Mouse (Mus musculus) kidney, adult 2 months (tissue): Measurements from ENCODE around the gene Baz1a. TPM values are rescaled to one million over a fixed set of nuclear protein-coding genes. Genes with fewer than 3 reads are reported as not detected.
"Not testable (repeated sequence)": the region's sequence is repeated elsewhere in the genome, so short reads cannot be mapped to it uniquely, and the experiment has no call there.

Experiments used
- DNase-seq: peaks from one replicate; pipeline ENCODE4 v3.0.0; 2021
- H3K27ac ChIP-seq: fragments of 200-500 bp; 2 replicates; pipeline ENCODE4 v1.5.1; 2012; ENCODE audit warnings: low read depth, low read length, control low read depth, inconsistent platforms; ENCODE audit not compliant: insufficient read depth
- H3K27me3 ChIP-seq: fragments of 200-500 bp; replicated peaks from 2 replicates; pipeline ENCODE4 v1.6.1; 2012; ENCODE audit warnings: mild to moderate bottlenecking, moderate library complexity, low read length, inconsistent platforms; ENCODE audit not compliant: control insufficient read depth, insufficient read depth
- H3K36me3 ChIP-seq: fragments of 200-500 bp; 2 replicates; pipeline ENCODE4 v1.6.1; 2012; ENCODE audit warnings: mild to moderate bottlenecking, moderate library complexity, low read length, inconsistent platforms; ENCODE audit not compliant: control insufficient read depth, insufficient read depth
- H3K4me1 ChIP-seq: fragments of 200-500 bp; 2 replicates; pipeline ENCODE4 v1.6.1; 2011; ENCODE audit warnings: low read length; ENCODE audit not compliant: control insufficient read depth, insufficient read depth
- H3K4me3 ChIP-seq: fragments of 200-500 bp; 2 replicates; pipeline ENCODE4 v1.5.1; 2011; ENCODE audit warnings: mild to moderate bottlenecking, low read depth, low read length, control low read depth; ENCODE audit not compliant: insufficient read depth
- CTCF ChIP-seq: fragments of 200-500 bp; conservative IDR thresholded peaks from 2 replicates; pipeline ENCODE4 v1.5.1; 2011; ENCODE audit warnings: low read depth, mild to moderate bottlenecking, control low read depth, low read length, moderate library complexity, mixed read lengths; ENCODE audit not compliant: insufficient read depth, insufficient read length
- POLR2A ChIP-seq: fragments of 200-500 bp; IDR thresholded peaks from one replicate; pipeline ENCODE4 v1.6.1; 2011; ENCODE audit warnings: low read depth, low read length, control low read depth
- WGBS: fragments of 180-500 bp; shearing (Covaris S2); methylation state at CpG from one replicate; pipeline ENCODE4 v1.1.7; 2018; 5-methylcytosine and 5-hydroxymethylcytosine counted together
- polyA plus RNA-seq: library from polyadenylated mRNA; depleted of rRNA; stranded (reverse); fragments of >200 nt; gene quantifications from 2 replicates; pipeline ENCODE4 v1.2.3, GENCODE M21; 2012

The Baz1a gene
- polyA plus RNA-seq, 1 experiment: 3.8 TPM

DNA sequence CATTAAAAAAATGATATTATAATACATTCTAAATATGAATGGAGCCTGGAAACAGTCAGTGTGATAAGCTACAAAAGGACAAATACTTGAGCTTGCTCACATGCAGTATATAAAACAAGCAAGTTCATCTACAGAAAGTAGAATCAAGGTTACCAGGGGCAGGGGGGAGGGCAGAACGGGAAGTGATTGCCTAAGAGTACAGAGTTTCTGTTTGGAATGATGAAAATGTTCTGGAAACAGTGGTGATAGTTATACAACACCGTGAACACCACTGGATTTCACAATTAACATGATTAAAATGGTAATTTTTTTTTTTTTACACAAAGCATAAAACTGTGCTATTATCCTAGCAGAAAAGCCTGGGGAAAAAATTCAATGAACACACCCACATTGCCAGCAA, 54.6 kb downstream of the Baz1a start:
- Histone ChIP-seq H3K27ac (no peak overlapping the region), H3K36me3 (no peaks in the 10 kb centered on the region), H3K27me3 (no peaks in the 10 kb centered on the region), H3K4me3 (no peak overlapping the region), H3K4me1 (no peaks in the 10 kb centered on the region)
- no peak for TF ChIP-seq CTCF
- no peak for TF ChIP-seq POLR2A
- 44% methylated on average over 2 of the region's 2 CpGs for WGBS
- peak; percentile 13 for DNase-seq

DNA sequence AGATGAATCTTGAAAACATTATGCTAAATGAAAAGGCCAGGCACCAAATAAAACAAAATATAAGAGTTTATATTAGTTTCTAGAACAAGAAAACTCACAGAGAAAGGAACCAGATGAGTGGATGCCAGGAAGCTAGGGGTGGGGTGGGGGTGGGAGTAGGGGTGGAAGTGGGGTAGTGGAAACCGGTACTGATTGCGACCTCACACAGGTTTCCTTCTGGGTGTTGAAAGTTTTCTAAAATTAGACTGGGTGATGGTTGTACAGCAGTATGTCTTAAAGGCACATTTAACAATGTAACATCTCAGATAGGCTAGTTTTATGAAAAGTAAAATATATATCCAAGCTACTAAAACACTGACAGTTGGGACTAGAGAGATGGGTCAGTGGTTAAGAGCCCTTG, 57.2 kb downstream of the Baz1a start:
- 59% methylated on average over 2 of the region's 2 CpGs for WGBS
- H3K4me3 ChIP-seq: no peak overlapping the region

DNA sequence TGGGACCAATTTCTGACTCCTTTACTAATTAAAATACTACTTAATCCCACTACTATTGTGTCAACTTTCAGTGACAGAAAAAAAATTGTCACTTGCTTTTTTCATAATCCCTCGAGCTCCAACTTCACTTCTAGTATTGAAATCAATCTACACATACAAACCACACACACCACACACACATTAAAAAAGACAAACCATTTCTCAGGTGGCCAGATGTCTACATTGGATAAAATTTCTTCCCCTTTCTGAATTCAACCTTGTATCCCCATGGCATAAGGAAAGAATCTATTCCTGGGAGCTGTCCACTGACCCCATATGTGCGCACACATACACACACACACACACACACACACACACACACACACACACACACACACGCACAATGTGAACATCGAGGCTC, 57.7 kb downstream of the Baz1a start:
- no peak for TF ChIP-seq POLR2A
- TF ChIP-seq CTCF: no peak
- H3K36me3 ChIP-seq: no peaks in the 10 kb centered on the region
- 93% methylated on average over 4 of the region's 4 CpGs for WGBS
- no peak for DNase-seq
- H3K4me1 ChIP-seq: no peaks in the 10 kb centered on the region
- no peaks in the 10 kb centered on the region for H3K27me3 ChIP-seq
- H3K4me3 ChIP-seq: no peak overlapping the region
- H3K27ac ChIP-seq: no peak overlapping the region

More for the DNA sequence above, 57.2 kb downstream of the Baz1a start:
- Histone ChIP-seq H3K36me3 (no peaks in the 10 kb centered on the region), H3K27me3 (no peaks in the 10 kb centered on the region), H3K27ac (no peak overlapping the region), H3K4me1 (no peaks in the 10 kb centered on the region)
- TF ChIP-seq POLR2A (no peak), CTCF (no peak)
- no peak for DNase-seq

DNA sequence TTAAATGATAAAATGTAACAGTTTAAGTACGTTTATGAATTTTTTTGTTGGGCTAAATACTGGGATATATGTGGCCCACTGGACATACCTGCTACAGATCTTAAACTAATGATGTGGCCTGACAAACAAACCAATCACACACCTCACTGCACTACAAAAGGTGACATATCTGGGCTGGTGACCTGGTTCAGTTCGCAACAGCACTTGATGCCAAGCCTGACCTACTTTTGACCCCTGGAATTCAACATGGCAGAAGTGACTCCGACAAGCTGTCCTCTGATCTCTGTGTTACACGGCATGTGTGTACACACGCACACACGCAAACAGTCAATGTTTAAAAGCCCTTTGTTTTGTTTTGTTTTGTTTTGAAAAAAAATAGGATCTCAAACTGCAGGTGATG, 68.0 kb downstream of the Baz1a start:
- DNase-seq: no peak
- Histone ChIP-seq H3K27me3 (no peaks in the 10 kb centered on the region), H3K4me3 (no peak overlapping the region), H3K4me1 (no peaks in the 10 kb centered on the region), H3K27ac (no peak overlapping the region), H3K36me3 (peaks cover 1% of the 10 kb centered on the region; the same call in 1 of the 2 replicates)
- WGBS: 85% methylated on average over 6 of the region's 6 CpGs
- no peak for TF ChIP-seq POLR2A
- no peak for TF ChIP-seq CTCF

DNA sequence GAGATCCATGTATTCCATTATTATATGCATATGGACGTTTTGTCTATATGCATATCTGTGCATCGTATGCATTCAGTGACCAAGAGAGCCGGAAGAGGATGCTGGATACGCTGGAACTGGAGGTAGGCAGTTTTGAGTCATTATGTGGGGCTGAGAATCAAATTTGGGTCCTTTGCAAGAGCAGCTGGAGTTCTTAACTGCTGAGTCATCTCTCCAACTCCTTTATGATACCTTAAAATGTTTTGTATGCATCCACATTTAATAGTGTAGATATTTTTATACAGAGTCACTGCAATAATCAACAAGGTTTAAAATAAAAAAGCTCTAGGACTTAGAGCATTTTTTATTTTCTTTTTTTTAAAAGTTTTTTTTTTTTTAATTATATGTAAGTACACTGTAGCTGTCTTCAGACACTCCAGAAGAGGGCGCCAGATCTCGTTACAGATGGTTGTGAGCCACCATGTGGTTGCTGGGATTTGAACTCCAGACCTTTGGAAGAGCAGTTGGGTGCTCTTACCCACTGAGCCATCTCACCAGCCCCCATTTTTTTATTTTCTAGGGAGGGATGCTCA, 71.5 kb downstream of the Baz1a start:
- not testable (repeated sequence) for H3K36me3 ChIP-seq, H3K27ac ChIP-seq, H3K27me3 ChIP-seq, H3K4me1 ChIP-seq, H3K4me3 ChIP-seq, DNase-seq
- 94% methylated on average over 6 of the region's 6 CpGs for WGBS

DNA sequence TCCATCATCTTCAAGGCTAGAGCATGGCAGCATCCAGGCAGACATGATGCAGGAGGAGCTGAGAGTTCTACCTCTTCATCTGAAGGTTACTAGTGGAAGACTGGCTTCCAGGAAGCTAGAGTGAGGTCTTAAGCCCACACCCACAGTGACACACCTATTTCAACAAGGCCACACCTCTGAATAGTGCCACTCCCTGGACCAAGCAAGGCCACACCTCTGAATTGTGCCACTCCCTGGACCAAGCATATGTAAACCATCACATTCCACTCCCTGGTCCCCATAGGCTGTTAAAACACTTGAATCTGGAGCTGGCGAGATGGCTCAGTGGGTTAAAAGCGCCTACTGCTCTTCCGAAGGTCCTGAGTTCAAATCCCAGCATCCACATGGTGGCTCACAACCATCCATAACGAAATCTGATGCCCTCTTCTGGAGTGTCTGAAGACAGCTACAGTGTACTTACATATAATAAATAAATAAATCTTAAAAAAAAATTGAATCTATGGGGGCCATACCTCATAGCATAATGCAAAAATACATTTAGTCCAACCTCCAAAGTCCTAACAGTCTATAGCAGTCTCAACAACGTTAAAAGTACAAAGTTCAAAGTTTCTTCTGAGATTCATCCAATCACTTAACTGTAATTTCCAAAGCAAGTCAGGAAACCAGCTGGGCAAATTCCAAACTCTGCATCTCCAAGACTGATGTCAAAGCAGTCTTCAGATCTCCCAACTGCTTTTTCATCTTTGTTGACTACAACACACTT, 76.4 kb downstream of the Baz1a start:
- H3K4me1 ChIP-seq, H3K4me3 ChIP-seq, H3K27ac ChIP-seq, H3K36me3 ChIP-seq, DNase-seq, H3K27me3 ChIP-seq: not testable (repeated sequence)
- 85% methylated on average over 5 of the region's 5 CpGs for WGBS

DNA sequence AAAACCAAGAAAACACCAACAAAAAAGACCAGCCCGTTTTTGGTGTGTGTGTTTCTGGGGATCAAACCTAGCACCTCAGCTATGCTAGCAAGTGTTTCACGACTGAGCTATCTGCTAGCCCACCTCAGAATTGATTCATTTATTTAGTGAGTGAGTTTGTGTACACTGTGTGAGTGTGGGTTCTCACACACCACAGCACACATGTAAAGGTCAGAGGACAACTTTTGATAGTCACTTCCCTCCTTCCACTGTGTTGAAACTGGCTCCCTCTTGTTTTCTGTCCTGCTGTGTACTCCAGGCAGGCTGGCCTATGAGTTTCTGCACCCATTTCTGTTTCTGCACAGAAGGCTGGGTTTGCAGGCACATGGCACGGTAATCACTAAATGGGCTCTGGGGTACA, 103.8 kb downstream of the Baz1a start:
- Histone ChIP-seq H3K36me3 (peaks cover 2% of the 10 kb centered on the region), H3K27me3 (no peaks in the 10 kb centered on the region), H3K4me3 (no peak overlapping the region), H3K27ac (no peak overlapping the region), H3K4me1 (no peaks in the 10 kb centered on the region)
- 94% methylated on average over 3 of the region's 3 CpGs for WGBS
- TF ChIP-seq CTCF (no peak), POLR2A (no peak)
- DNase-seq: no peak

DNA sequence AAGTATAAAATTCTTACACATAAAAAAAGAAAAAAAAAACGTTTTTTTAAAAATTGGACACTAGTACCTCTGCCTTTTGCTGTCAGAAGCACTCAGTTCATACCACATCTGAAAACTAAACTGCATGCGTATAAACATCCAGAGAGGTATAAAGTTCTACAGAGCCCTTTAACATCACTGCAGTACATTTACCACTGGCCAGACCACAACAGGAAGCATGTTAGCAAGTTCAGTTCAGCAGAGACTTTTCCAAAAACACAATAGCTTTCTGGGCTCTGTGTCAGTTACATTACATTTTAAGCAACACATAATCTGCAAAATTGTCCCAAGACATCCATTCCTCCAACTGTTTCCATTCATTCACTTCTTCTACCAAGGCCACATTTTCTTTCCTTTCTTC, 121.6 kb downstream of the Baz1a start:
- not testable (repeated sequence) for DNase-seq

More for the DNA sequence above, 121.6 kb downstream of the Baz1a start:
- not testable (repeated sequence) for H3K27ac ChIP-seq, H3K4me3 ChIP-seq, H3K27me3 ChIP-seq, H3K36me3 ChIP-seq, H3K4me1 ChIP-seq
- WGBS: 64% methylated on average over 2 of the region's 2 CpGs
